Mouse (Mus musculus): ENCODE results near the gene Jmjd8. TPM values are rescaled to one million over a fixed set of nuclear protein-coding genes. Genes with fewer than 3 reads are reported as not detected.
A peak's percentile ranks its signal among the peaks of the same experiment; 100 is the strongest.
"Not testable (repeated sequence)": the region's sequence is repeated elsewhere in the genome, so short reads cannot be mapped to it uniquely, and the experiment has no call there.

Jmjd8 gene
- total RNA-seq, 2 experiments from 2014 or later: 22.1 to 25.8 TPM

DNA sequence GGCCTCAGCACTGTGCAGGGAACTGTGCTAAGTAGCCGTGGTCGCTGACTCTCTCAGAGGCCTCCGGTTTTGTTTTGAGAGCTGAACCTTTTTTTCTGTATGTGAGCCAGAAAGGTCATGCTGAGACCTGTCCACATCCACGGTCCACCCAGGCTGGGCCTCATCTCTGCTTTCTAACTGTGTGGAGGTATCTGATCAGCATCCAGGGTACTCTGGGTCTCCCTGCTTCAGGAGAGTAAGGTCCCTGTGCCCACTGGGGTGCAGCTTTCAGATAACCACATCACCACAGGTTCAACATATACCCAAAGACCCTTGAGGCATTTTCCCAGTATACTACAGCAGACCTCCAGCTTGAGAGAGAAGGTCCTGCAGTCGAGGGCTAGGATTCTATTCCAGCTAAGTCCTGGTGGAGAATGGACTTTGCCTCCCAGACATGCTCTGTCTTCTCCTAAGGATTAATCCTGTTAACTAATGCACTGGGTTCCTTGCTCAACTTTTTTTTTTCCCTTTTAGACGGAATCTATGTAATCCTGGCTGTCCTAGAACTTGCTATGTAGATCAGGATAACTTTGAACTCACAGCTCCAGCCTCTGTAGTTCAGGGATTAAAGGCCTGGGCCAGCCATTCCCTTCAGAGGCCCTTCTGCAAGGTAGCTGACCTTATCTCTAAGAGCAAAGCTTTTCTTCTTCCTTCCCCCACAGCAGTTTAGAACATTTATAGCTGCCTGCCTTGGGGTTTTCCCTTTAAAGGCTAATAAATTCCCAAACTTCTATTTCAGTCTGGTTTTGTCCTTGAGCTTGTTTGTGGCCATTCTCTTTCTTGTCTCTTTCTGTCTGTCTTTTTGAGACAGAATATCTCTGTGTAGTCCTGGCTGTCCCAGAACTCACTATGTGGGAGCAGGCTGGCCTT, 33.3 kb downstream of the Jmjd8 start:
- no peak for DNase-seq

DNA sequence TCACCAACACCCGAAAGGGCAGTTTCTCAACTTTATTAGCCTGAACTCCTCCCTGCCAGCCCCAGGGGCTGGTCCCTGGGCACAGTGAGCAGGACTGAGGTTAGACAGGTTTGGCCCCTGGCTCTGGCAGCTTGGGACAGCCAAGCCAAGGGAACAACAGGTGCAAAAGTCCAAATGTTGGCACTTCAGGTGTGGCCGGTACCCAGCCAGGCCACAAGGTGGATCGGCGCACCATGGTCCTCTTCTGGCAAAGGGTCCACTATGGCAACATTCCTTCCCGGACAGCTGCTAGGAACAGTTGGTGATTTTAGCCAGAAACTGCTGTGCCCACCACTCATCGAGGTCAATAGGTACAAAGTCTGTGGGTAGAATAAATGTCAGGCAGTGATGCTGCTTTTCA, 35.0 kb downstream of the Jmjd8 start:
- no peak for DNase-seq

DNA sequence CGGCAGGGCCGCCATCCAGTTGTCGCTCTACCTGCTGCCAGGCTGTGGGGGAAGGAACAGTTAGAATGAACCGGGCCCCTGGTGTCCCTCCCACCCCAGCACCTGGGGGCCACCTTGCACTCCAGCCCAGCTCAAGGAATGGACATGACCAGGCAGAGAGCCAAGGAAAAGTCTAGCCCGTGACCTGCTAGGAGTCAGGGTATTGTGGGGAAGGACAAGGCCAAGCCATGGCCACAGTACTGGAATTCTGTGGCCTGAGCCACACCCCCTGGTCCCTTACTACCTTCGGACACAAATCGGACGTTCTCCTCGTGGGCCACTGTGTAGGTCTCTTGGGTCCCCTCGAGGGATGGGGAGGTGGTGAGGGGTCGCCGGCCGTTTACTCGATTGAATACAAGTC, 35.6 kb downstream of the Jmjd8 start:
- no peak for DNase-seq

DNA sequence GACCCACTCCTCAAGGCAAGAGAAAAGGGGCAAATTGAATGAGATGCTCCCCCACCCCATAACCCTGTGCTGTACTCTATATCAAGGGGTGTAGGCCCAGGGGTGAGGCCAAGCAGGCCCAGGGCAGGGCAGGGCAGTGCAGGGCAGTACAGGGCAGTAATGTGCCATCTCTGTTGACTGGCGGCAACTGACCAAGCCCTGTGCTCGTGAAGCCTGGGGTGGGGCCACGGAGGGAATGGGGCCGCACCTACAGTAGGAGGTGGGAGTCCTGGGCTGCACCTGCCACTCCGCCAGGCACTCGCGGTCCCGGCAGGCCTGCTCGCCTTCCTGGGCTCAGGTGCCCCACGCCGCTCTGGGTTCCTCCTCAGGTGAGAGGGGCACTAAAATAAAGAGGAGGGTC, 36.6 kb downstream of the Jmjd8 start:
- DNase-seq: no peak

DNA sequence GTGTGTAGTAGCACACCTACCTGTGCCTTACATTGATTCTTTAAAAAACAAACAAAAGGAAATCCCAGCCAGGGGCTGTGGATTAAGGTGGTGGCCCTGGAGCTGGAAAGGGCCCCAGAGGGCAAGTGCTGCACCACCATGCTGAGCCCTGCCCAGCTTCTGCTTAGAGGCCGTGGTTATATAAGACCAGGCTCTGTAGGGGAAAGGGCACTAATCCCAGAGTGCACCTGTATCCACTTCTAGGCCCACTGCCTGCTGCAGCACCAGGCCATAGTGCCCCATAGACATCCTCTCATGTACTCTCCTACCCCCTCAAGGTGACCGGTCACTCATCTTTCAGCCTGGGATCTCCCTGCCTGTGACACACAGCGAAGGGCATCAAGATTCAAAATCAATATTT, 37.5 kb downstream of the Jmjd8 start:
- DNase-seq: no peak

DNA sequence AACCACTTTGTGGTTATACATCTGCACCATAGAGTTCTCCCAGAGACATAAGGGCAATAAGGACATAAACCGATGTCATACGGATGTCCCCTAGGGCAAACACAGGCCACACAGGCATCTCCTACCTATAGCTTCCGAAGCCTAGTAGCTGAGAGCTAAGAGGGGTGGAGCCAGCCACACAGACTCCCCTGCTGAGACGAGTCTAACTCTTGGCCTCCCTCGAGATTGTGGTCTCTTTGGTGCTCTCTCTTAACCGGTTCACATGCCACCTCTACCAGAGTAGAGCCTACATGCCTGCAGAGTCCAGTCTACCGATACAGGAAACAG, 38.8 kb downstream of the Jmjd8 start:
- DNase-seq: no peak

DNA sequence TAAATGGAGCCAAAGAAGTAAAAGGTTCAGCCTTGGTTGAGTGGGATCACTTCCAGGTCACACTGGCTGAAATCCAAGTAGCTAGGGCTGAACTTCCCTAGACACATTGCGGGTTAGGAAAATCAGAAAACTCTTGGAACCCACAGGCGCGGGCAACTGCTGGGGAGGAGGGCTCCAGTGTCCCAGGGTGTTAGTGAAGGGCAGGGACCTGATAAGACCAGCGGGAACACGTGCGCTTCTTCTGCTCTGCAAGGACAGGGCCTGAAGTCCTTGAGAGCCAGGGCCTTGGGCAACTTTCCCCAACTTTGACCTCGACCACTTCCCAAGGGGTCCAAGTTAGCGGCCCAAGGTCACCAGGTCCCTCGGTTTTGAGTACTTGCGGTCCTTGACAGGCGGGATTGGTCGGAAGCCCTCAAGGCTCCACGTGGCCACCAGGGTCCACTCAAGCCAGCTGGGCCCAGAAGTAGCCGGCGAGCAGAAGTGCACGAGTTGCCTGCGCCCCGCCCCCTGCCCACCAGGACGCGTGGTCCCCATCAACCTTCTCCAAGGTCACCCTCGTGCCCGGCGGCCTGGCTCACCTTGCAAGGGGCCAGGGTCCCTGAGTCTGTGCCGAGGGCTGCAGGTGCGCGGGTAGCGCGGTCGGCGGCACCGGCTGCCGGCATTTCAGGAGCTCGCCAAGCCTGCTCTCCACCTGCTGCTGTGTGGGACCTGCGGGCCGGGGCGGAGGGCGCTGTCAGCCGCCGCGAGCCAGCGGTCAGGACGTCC, 39.4 kb downstream of the Jmjd8 start:
- DNase-seq: peak; percentile 65

DNA sequence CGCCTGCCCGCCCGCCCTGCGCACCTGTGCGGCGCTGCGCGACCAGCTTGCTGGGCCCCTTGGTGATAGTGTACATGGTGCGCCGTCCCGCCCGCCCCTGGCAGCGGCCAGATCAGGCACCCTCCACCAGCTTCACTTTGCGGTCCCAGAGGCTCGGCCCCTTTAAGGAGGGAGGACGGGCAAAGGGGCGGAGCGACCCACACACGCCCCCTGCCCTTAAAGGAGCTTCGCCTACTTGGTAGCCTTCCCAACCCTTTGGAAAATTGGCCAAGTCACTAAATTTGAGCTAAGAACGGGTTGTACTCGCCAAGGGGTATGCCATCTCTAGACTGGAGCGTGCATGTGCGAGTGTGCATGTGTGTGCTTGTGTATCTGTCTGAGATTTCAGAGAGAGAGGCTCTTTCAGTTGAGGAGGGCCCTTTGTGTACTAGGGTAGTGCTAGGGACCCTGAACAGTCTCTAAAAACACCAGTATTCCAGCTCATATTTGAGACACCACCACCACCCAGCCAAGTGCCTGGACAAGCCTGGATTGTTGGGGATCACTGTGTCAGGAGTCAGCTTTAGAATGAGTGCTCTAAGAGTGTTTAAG, 40.0 kb downstream of the Jmjd8 start, which contains the start of gene Mcrip2:
TSS of gene Mcrip2 (minus strand) at position 164 of the 591 bp plus-strand sequence.
- peak; percentile 69 for DNase-seq

DNA sequence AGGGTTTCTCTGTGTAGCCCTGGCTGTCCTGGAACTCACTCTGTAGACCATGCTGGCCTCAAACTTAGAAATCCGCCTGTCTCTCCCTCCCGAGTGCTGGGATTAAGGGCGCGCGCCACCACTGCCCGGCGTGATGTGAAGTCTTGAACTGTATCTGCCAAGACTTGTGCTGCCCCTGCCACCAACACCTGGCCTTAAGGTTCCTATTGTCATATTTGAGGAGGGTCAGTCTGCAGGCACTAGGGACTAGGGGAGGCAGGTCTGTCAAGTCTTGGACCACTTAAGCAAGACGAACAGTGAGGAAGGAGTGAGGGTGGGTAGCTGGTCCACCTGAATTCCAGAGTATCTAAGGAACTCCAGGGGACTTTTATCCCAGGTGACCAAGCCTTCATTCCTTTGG, 40.8 kb downstream of the Jmjd8 start:
- DNase-seq: no peak

DNA sequence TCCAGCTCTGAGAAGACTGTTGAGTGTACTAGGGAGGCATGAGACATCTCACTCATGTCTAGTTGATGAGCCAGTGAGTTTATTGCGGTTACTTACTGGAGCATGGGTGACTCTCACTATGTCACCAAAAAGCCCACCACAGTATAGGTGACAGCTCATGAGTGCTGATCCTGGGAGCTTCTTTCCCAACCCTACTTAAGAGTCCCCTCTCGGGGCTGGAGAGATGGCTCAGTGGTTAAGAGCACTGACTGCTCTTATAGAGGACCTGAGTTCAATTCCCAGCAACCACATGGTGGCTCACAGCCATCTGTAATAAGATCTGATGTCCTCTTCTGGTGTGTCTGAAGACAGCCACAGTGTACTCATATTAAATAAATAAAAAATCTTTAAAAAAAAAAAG, 41.3 kb downstream of the Jmjd8 start:
- no peak for DNase-seq

DNA sequence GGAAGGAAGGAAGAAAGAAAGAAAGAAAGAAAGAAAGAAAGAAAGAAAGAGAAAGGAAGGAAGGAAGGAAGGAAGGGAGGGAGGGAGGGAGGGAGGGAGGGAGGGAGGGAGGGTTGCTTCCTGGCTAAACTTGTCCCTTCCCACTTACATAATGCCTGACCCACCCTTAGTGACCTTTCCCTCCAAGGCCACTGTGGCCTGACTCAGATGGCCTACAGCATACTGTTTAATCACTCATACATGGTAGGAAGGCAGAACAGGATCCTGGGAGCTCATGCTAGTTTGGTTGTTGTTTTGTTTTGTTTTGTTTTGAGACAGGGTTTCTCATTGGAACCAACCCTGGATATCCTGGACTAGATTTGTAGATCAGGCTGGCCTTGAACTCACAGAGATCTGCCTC, 42.9 kb downstream of the Jmjd8 start:
- DNase-seq: not testable (repeated sequence)

DNA sequence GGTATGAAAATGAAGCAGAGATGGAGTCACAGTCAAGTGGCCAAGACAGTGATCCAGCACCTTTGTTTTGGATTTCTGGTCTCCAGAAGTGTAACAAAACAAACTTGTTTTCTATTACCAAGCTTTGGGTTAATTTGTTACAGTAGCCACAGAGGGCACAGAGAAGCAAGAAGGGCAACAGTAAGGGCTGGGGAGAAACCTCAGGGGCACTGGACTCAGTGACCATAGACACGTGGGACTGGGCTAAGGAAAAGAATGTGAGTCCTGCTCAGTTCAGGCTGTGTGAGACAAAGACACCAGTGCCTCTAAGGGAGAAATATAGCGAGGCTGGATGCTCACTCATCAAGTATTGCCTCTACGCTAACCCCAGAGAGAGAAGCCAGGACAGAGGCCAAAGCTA, 44.0 kb downstream of the Jmjd8 start:
- no peak for DNase-seq

DNA sequence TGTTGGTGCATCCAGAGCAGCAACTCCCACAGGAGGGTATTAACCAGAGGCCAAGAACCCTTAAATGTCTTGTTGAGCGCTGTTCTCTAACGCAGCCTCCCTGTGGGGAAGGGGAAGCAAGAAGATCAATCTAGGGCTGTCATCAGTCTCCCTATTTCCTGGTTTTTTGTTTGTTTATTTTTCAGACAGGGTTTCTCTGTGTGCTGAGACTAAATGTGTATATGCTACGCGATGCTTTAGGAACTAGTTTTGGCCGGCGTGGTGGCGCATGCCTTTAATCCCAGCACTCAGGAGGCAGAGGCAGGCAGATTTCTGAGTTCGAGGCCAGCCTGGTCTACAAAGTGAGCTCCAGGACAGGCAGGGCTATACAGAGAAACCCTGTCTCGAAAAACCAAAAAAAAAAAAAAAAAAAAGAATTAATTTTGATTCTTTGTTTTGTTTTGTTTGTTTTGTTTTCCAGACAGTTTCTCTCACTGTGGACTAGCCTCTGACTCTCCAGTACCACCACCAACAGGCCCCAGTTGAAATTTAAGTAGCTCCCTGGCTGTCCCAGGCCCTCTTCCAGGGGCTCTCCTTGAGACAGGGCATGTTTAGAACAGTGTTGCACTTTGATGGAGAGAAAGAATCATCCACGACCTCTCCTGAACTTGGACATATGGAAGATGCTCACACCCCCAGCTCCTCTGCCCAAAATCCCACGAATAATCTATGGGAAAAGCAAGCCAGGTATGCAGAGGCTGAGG, 44.9 kb downstream of the Jmjd8 start:
- no peak for DNase-seq

DNA sequence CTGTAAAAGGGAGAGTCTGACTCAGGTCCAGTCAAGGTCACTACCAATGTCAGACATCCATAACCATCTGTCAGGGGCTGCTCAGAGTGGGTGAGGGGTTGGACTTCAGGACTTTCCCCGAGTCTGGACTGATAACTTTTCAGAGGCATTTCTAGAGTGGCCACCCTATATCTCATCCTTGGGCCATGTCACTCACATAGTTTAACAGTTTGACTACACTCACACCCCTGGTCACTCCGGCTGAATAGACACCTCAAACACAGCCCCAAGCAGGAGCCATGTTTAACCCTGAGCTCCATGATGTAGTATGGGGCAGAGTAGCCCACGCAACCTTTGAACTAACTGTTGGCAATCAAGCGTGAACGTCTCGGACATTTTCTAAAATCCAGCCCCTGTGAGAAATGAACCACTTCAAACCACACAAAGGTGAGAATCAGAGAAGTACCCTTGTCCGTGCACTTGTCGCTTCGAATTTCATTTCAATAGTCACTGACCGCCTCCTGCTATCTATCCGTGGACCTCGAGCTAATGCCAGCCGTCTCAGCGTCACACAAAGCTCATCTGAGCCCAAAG, 45.6 kb downstream of the Jmjd8 start:
- DNase-seq: no peak

DNA sequence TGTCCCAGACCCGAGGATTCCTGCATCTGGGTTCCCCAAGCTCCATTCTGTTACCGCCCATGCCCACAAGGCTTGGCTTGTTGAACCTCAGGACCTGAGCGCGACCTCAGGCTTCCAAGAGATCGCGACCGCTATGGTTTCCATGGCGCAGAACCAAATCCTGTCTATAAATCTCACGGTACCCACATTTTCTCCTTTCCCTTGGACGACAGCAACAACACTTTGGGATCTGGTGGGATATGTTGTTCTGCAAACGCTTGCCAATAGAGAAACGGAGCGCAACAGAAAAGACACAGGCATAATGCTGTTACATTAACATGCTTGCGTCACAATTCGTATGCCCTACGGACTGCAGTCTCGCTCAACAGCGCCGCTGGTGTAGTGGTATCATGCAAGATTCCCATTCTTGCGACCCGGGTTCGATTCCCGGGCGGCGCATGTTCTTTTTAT, 46.1 kb downstream of the Jmjd8 start, which contains the start of gene Mettl26:
TSS of gene Mettl26 (plus strand) at position 354 of the 450 bp plus-strand sequence.
- peak; percentile 88 for DNase-seq

DNA sequence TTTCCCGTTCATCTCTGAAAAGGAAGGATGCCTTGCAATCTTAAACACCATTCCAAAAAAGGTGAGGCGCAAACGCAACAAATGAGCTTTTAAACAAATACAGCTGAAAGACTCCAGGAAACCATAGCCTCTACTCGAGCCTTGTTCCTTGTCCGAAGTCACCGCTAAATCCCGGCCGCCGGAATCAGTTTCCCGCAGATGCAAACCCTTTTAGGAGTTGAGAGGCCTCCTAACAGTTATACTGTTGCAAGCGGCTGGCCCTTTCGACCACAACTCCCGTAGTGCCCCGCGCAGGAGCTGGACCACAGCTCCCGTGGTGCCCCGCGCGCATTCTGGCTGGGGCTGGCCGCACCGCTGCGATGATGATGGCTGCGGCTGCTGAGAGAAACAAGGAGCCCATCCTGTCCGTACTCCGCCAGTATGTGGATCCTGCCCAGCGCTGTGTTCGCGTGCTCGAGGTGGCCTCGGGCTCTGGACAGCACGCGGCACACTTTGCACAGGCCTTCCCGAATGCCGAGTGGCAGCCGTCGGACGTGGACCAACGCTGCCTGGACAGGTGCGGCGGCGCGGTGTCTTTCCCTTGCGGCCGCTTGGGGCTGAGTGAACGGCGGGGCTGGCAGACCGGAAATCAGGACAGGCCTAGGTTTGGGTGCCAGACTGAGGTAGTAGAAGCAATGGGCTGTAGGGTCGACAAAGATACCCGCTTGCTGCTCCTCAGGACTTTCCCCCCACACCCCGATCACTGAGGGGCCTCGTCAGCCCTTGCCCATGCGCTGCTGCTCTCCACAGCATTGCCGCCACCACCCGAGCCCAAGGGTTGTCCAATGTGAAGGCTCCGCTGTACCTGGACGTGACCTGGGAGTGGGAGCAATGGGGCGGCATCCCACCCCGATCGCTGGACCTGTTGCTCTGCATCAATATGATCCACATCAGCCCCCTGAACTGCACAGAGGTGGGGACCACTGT, 46.8 kb downstream of the Jmjd8 start:
- DNase-seq: peak; percentile 87

DNA sequence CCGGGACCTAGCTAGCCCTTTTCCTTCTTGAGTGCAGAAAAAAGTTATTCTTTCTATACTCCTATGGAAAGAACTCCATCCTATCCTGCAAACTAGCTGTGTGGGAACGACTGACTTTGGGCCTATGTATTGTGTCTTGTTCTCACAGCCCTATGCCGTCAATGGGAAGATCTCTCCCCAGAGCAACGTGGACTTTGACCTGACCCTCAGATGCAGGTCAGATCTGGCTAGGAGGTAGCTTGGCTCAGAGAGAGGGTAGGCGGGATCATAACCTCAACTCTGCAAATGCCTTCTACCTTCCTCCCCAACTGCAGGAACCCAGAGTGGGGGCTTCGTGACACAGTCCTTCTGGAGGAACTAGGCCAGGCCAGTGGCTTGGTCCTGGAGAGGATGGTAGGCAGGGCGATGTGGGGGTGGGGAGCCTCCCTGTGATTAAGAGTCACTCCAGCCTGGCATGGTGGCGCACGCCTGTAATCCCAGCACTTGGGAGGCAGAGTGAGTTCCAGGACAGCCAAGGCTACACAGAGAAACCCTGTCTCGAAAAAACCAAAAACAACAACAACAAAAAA, 47.8 kb downstream of the Jmjd8 start:
- no peak for DNase-seq

DNA sequence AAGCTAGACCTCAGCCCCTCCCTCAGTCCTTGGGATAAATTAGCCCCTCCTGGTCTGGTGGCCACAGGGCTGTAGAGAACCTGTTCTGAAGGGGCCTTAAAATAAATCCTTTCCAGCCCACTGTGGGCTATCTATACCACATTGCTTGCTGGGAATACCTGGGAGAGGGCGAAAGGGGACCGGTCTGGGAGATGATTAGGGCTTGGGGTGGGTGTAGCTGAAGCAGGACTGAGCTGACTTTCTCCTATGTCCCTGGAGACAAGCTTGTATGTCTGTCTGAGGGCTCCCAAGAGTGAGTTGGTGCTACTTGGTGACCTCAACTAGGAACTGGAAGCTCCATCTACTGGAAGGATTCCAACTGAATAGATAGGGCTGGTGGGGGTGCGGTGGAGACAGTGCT, 48.4 kb downstream of the Jmjd8 start:
- no peak for DNase-seq

DNA sequence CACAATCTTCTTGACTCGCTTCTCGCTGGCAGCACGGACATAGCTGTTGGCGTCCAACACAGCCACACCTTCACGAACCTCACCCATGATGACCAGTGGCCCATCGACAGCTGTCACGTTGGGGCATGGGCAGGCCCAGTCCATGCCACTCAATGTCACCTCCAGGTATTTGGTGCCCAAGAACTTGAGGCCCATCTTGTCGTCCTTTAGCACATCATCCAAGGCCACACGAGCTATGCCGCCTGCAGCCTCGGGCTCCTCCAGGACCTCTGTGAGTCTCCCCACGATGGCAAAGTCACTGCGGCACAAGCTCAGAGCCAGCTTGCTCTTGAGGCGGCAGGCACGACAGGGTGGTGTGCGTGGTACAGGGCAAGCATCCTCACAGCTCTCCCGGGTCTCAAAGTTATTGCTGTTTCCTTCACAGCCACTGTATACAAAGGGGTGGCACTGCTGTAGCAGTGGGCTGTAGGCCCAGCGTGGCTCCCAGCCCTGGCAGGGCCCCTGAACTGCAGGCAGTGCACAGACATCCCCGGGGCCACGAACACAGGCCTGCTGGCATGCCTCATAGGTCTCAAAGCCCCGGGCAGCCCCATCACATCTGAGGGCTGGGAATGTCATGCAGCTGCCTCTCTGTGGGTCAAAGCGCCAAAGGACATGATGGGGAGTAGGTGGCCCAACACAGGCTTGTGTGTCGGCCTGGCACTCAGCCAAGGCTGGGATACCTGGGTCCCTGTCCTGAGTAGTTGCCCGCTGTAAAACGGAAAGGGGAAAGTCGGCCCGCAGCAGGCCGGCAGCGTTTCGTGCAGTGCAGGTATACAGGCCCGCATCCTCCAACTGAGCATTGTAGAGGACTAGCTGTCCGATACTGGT, 49.3 kb downstream of the Jmjd8 start:
- DNase-seq: no peak

Measured in gastrocnemius, postnatal 10 days (tissue).